Mouse (Mus musculus): ENCODE results near the gene E330014E10Rik. TPM values are rescaled to one million over a fixed set of nuclear protein-coding genes. Genes with fewer than 3 reads are reported as not detected.
"Not testable (repeated sequence)": the region's sequence is repeated elsewhere in the genome, so short reads cannot be mapped to it uniquely, and the experiment has no call there.

E330014E10Rik gene
- total RNA-seq (2021) = not detected
- long read RNA-seq, experiment 1 = 0 reads
- long read RNA-seq, experiment 2 = 0 reads

DNA sequence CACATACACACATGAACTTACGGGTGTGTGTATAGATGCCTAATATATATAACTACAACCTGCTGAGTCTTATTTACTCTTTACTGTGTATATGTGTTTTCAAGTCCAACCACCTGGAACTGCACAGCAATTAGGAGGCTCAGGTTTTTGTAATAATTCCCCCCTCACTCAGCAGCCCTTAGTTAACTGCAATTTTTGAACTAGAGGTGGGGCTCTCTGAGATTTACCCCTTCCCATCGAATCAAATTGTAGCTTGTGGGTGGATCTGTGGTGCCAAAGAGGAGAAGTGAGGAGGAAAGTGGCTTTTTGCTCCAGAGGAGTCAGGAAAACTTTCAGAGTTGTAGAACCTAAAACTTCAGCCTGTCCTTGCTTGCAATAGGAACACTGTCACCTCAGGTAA, at the start of gene E330014E10Rik:
Gene E330014E10Rik (plus strand): TSS at position 301 of the 400 bp plus-strand sequence.
- not testable (repeated sequence) for DNase-seq

DNA sequence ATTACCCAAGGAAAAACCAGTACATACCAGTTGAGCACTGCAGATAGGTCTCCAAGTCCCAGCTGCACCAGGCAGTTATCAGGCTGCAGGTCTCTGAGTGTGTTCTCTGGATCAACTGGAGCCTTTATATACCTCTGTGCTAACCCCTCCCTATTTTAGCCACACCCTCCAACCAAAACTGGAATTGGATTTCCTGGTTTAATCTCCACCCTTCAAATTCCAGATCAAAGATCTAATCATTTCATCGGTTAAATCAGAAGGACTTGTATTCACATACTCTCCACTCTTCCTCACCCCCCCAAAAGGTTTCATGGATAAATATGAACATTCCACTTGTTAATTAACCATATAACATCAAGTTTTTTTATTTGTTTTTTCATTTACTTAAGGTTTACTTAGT, 39.7 kb upstream of the E330014E10Rik start, which contains the start of gene Gm7978:
Gene Gm7978 (minus strand): TSS at position 101 of the 400 bp plus-strand sequence.
- DNase-seq = not testable (repeated sequence)

DNA sequence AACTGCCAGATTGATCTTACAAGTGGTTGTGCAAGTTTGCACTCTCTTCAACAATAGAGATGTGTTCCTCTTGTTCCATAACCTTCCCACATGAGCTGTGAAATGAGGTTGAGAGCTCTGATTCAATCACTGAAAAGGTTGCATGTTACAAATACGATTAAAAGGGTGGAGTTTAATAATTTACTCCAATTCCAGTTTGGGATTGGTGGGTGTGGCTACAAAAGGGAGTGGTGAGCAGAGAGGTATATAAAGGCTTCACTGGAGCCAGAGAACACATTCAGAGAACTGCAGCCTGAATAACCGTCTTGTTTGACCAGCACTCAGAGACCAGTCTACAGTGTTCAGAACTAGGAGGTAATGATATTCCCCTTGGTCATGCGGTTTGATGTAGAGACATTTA, 34.1 kb upstream of the E330014E10Rik start, which contains the start of gene Gm7982:
Gene Gm7982 (plus strand): TSS at position 301 of the 400 bp plus-strand sequence.
- not testable (repeated sequence) for DNase-seq

- DNase-seq = peak; percentile 35
Measured at GRCm38 (mm10) chr5:95810841-95811240, 35.1 kb downstream of the E330014E10Rik start.

DNA sequence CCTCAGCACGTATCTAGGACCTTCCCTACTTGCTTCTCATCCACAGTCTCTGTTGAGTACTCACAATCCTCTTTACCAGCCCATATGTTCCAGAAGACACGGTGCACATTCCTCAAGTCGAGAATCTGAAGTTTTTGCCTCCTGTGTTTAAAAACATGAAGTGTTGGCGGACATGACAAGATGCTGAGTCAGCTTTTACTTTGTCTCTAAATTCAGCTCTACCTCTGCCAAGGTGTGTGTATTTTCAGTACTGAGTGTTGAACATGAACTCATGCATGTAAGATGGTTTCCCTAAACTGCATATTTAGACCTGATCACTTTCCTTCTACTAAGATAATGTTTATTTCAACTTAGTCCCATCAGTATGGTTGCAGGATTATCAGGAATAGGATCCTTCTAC, 60.8 kb downstream of the E330014E10Rik start:
- no peak for DNase-seq

DNA sequence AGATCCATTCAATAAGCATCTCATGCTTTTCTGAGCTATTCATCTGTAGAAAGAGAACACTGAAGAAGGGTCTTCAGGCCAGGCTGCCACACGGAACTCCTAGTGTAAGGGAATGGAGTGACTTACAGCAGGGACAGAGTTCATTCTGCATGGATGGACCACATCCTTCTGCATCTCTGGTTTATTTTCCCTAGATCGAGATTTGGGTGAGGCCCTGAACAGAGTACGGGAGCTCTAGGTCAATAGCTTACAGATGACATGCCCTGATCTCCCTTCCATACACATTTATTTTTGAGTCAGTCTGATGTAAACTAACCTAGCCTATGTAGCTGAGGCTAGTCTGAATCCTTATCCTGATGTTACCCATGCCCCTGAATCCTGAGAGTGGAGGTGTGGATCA, 78.2 kb downstream of the E330014E10Rik start:
- no peak for DNase-seq

Other genes with a start within 250 kb of the E330014E10Rik start
- gene Gm7971, start 181.1 kb upstream of the E330014E10Rik start, total RNA-seq (2021) = not detected
- gene Gm7978, start 39.8 kb upstream of the E330014E10Rik start, total RNA-seq (2021) = not detected
- not detected for gene Gm7982, start 34.0 kb upstream of the E330014E10Rik start, total RNA-seq (2021)
- gene Cxcl13, start 181.0 kb downstream of the E330014E10Rik start, total RNA-seq (2021) = 1 to 10 TPM; 5.0 to 5.1 TPM

Measured in adrenal gland, postnatal 10 days (tissue).